ENCODE assay signal across 9 mouse cellular contexts in the genomic region with DNA sequence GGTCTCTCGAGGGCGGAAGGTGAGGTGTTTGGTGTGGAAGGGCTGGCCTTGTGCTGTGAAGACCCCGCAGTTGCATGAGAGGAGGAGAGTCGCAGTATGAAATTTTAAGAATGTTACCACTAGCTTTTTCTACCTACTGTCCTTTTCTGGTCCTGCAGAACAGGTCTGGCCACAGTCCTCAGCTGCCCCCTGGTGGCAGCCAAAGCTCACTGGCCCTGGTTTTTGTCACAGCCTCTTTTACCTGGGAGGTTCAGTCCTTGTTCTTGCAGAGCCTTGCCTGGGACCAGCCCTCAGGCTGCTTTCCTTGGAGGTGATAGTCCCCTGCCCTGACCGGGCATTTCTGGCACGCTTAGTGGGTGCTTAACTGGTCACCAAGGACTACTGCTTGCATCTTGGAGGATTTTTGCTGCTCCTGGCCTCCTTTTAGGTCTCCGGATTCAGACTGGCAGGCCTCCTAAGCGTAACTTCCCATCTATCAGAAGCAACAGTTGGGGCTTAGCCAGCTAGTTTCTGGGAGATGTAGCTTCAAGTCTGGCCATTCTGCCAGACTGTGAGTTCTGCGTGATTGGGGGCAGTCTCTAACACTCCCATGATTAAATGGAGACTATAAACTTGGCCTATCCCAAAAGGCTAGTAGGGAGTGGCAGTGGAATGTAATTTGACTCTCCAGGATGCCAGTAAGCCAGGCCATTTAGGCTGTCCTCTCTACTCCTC. TPM values are rescaled to one million over a fixed set of nuclear protein-coding genes. Genes with fewer than 3 reads are reported as not detected.
DNase-seq lines count a peak whose midpoint lies in the region; ATAC-seq and TF ChIP-seq lines count a peak whose summit lies in the region.
"Had no signal": no experiment of that assay in that cellular context is flagged by ENCODE, and none has a peak within 500 bp of the region (broad histone marks: within the 10 kb centered on the region; RNA-seq: fewer than 3 reads in every experiment).

No protein-coding gene starts in this region.

- H3K36me3 ChIP-seq in G1E (replicated peaks), result no peaks in the 10 kb centered on the region
- H3K36me3 ChIP-seq in forebrain, postnatal 0 days (ENCODE audit: insufficient read depth), result peaks cover 31% of the 10 kb centered on the region
- peaks cover 35% of the 10 kb centered on the region for H3K36me3 ChIP-seq in hindbrain, embryonic 12.5 days

- WGBS in forebrain, postnatal 0 days, result 53% methylated on average over 9 of the region's 9 CpGs
- WGBS in hindbrain, embryonic 12.5 days, result 60% methylated on average over 9 of the region's 9 CpGs

- H3K27me3 ChIP-seq in G1E (ENCODE audit: insufficient read depth, low read length), result peaks cover 66% of the 10 kb centered on the region
- no peaks in the 10 kb centered on the region for H3K27me3 ChIP-seq in forebrain, postnatal 0 days (ENCODE audit: insufficient read depth, low read length)
- H3K27me3 ChIP-seq in hindbrain, embryonic 12.5 days, result no peaks in the 10 kb centered on the region
- H3K27me3 ChIP-seq: liver, embryonic 15.5 days had no signal

- H3K9ac ChIP-seq in forebrain, postnatal 0 days, result no peak overlapping the region
- no peak overlapping the region for H3K9ac ChIP-seq in hindbrain, embryonic 12.5 days
- H3K9ac ChIP-seq: liver, embryonic 15.5 days had no signal

- no peak overlapping the region for H3K4me2 ChIP-seq in forebrain, postnatal 0 days (ENCODE audit: low read depth)
- H3K4me2 ChIP-seq in hindbrain, embryonic 12.5 days (replicated peaks), result no peak overlapping the region
- H3K4me2 ChIP-seq: liver, embryonic 15.5 days had no signal

- H3K4me3 ChIP-seq in G1E (ENCODE audit: low read depth, low read length), result no peak overlapping the region
- H3K4me3 ChIP-seq in forebrain, postnatal 0 days (ENCODE audit: low read depth, low read length), result no peak overlapping the region
- H3K4me3 ChIP-seq in hindbrain, embryonic 12.5 days, result no peak overlapping the region
- H3K4me3 ChIP-seq: liver, embryonic 15.5 days had no signal

- peak; percentile 91 for TF ChIP-seq CTCF in G1E (IDR thresholded peaks at IDR 0.05; ENCODE audit: low read depth, low read length)
- TF ChIP-seq CTCF in forebrain, postnatal 0 days (IDR thresholded peaks at IDR 0.05; ENCODE audit: low read depth), result peak; percentile 93

- H3K9me3 ChIP-seq in G1E (replicated peaks), result no peaks in the 10 kb centered on the region
- H3K9me3 ChIP-seq in forebrain, postnatal 0 days (ENCODE audit: low read length), result no peaks in the 10 kb centered on the region
- H3K9me3 ChIP-seq in hindbrain, embryonic 12.5 days (replicated peaks), result no peaks in the 10 kb centered on the region
- H3K9me3 ChIP-seq: liver, embryonic 15.5 days had no signal

- peak; percentile 49; the same call in 1 of the 2 replicates for ATAC-seq in G1E (ENCODE audit: extremely low read depth, insufficient number of reproducible peaks, low FRiP score, poor library complexity, severe bottlenecking)
- ATAC-seq in forebrain, postnatal 0 days, result peak; percentile 67
- 0 out of 2 replicates have a peak, but pooled peaks have one; percentile 5 for ATAC-seq in hindbrain, embryonic 12.5 days (ENCODE audit: low FRiP score)

- peak; percentile 65 for DNase-seq in G1E (ENCODE audit: low spot score)
- peak; percentile 83 for DNase-seq in cerebellum, adult 11-12 months
- peak; percentile 87 for DNase-seq in forebrain, postnatal 0 days
- peak; percentile 75 to 84 for DNase-seq in layer of hippocampus, postnatal 10 days (ENCODE audit: low spot score in 2 of 2)
- peak; percentile 88 for DNase-seq in lung, postnatal 25 days (ENCODE audit: low spot score)
- peak; percentile 93 for DNase-seq in retina, embryonic 14.5 days (ENCODE audit: low spot score)
- peak; percentile 80 to 82 for DNase-seq in thymus, postnatal 36 days

- H3K27ac ChIP-seq in forebrain, postnatal 0 days (ENCODE audit: low read depth, low read length), result no peak overlapping the region
- H3K27ac ChIP-seq in hindbrain, embryonic 12.5 days, result peak overlapping the region; percentile 37; the same call in 1 of the 2 replicates
- H3K27ac ChIP-seq: liver, embryonic 15.5 days had no signal

- H3K4me1 ChIP-seq in G1E (ENCODE audit: insufficient read depth, low read depth, low read length), result peaks cover 19% of the 10 kb centered on the region
- no peaks in the 10 kb centered on the region for H3K4me1 ChIP-seq in forebrain, postnatal 0 days (ENCODE audit: insufficient read depth)
- peaks cover 52% of the 10 kb centered on the region for H3K4me1 ChIP-seq in hindbrain, embryonic 12.5 days

RNA-seq across cellular contexts. Expression of a gene that starts 13.5 kb away (rescaled TPM):
- total RNA-seq in G1E (2014; fragmentation: Nextera tagmentation) (2.6 and 2.8 TPM in 2 replicates), G1E (2017) (1.0 and 1.2 TPM in 2 replicates)
- 2.6 and 3.0 TPM in 2 replicates for polyA plus RNA-seq in G1E (2012)
- total RNA-seq in forebrain, postnatal 0 days (2014; rRNA removed), result 13.3 and 15.2 TPM in 2 replicates
- 7.1 and 11.6 TPM in 2 replicates for polyA plus RNA-seq in forebrain, postnatal 0 days (2015; fragmentation: Nextera tagmentation; extraction: Ambion mirVana)
- polyA plus RNA-seq in hindbrain, embryonic 12.5 days (2016; fragmentation: Nextera tagmentation; extraction: Ambion mirVana), result 34.0 and 34.3 TPM in 2 replicates
- total RNA-seq in layer of hippocampus, postnatal 10 days (2021), result 10 to 100 TPM; 23.8 to 26.5 TPM

RNA-seq across cellular contexts. Expression of a gene that starts 16.8 kb away (rescaled TPM):
- total RNA-seq in G1E (2014; fragmentation: Nextera tagmentation) (65.3 and 70.0 TPM in 2 replicates), G1E (2017) (41.7 and 48.3 TPM in 2 replicates)
- 35.3 and 51.6 TPM in 2 replicates for polyA plus RNA-seq in G1E (2012)
- 52.2 and 54.5 TPM in 2 replicates for total RNA-seq in forebrain, postnatal 0 days (2014; rRNA removed)
- 138 and 161 TPM in 2 replicates for polyA plus RNA-seq in forebrain, postnatal 0 days (2015; fragmentation: Nextera tagmentation; extraction: Ambion mirVana)
- 112 and 119 TPM in 2 replicates for polyA plus RNA-seq in hindbrain, embryonic 12.5 days (2016; fragmentation: Nextera tagmentation; extraction: Ambion mirVana)
- total RNA-seq in layer of hippocampus, postnatal 10 days (2021), result 10 to 100 TPM; 71.0 to 77.1 TPM

RNA-seq across cellular contexts. Expression of a gene that starts 31.8 kb away (rescaled TPM):
- total RNA-seq in G1E (2014; fragmentation: Nextera tagmentation) (0.30 TPM in 1 of 2 replicates, not detected in the other), G1E (2017) (0.05 and 0.12 TPM in 2 replicates)
- polyA plus RNA-seq in G1E (2012), result 0.03 and 0.04 TPM in 2 replicates
- 5.5 and 6.5 TPM in 2 replicates for total RNA-seq in forebrain, postnatal 0 days (2014; rRNA removed)
- 3.0 and 3.6 TPM in 2 replicates for polyA plus RNA-seq in forebrain, postnatal 0 days (2015; fragmentation: Nextera tagmentation; extraction: Ambion mirVana)
- 16.3 and 18.0 TPM in 2 replicates for polyA plus RNA-seq in hindbrain, embryonic 12.5 days (2016; fragmentation: Nextera tagmentation; extraction: Ambion mirVana)
- total RNA-seq in layer of hippocampus, postnatal 10 days (2021), result 1 to 10 TPM; 5.1 to 5.7 TPM

RNA-seq across cellular contexts. Expression of a gene that starts 31.8 kb away (rescaled TPM):
- 53.1 and 56.1 TPM in 2 replicates for total RNA-seq in G1E (2014; fragmentation: Nextera tagmentation)
- total RNA-seq in G1E (2017), result 63.5 and 73.2 TPM in 2 replicates
- polyA plus RNA-seq in G1E (2012), result 23.9 and 33.1 TPM in 2 replicates
- total RNA-seq in forebrain, postnatal 0 days (2014; rRNA removed), result 47.2 and 51.5 TPM in 2 replicates
- 37.5 and 48.6 TPM in 2 replicates for polyA plus RNA-seq in forebrain, postnatal 0 days (2015; fragmentation: Nextera tagmentation; extraction: Ambion mirVana)
- 56.2 and 56.9 TPM in 2 replicates for polyA plus RNA-seq in hindbrain, embryonic 12.5 days (2016; fragmentation: Nextera tagmentation; extraction: Ambion mirVana)
- 10 to 100 TPM; 52.7 to 55.1 TPM for total RNA-seq in layer of hippocampus, postnatal 10 days (2021)

RNA-seq across cellular contexts. Expression of a gene that starts 48.3 kb away (rescaled TPM):
- total RNA-seq in G1E (2014; fragmentation: Nextera tagmentation) (46.3 and 69.0 TPM in 2 replicates), G1E (2017) (23.2 and 26.0 TPM in 2 replicates)
- 81.1 and 87.0 TPM in 2 replicates for polyA plus RNA-seq in G1E (2012)
- total RNA-seq in forebrain, postnatal 0 days (2014; rRNA removed), result 9.1 and 10.2 TPM in 2 replicates
- 6.4 and 8.0 TPM in 2 replicates for polyA plus RNA-seq in forebrain, postnatal 0 days (2015; fragmentation: Nextera tagmentation; extraction: Ambion mirVana)
- 13.1 and 13.8 TPM in 2 replicates for polyA plus RNA-seq in hindbrain, embryonic 12.5 days (2016; fragmentation: Nextera tagmentation; extraction: Ambion mirVana)
- 1 to 10 TPM; 4.2 to 4.3 TPM for total RNA-seq in layer of hippocampus, postnatal 10 days (2021)

Comparison
In these comparisons a context has a peak if more than half of its experiments do, and no peak if none do; other contexts are left out.
1. ATAC-seq: peak in every context shown above with its lines; median percentile 67 in forebrain, postnatal 0 days; 49 in G1E; 5 in hindbrain, embryonic 12.5 days.